Mouse (Mus musculus): ENCODE measurements around the gene Dst.

The Dst gene

GRCm38 (mm10) chr1:34060446-34060845 lies 152.4 kb downstream of the Dst start:
- intact Hi-C loops (cut with DNase I) = loop anchor here (5.0 kb wide), 2 partner anchors 52 to 53 kb away; no protein-coding TSS in a partner anchor

- intact Hi-C loops (cut with DNase I) = loop anchor here (5.0 kb wide), 2 partner anchors 51 to 54 kb away; no protein-coding TSS in a partner anchor
Measured at GRCm38 (mm10) chr1:34061078-34061477, 153.1 kb downstream of the Dst start.

DNA sequence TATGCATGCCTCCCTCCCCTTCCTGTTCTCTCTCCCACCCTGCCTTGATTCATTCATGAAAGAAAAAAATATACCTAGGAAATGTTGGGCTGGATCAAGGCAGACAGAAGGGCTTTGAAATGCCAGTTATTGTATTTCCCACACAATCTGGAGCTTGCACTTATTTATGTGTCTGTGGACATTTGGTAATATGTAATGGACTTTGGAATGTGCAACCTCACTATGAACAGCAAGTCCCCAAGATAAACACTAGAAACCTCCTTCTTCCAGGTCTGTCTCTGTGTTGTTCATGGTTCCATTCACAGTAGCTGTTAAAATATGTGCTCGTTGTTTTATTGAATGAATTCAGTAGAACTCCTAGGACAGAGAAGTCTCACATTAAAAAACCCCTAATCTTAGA lies 153.8 kb downstream of the Dst start:
- intact Hi-C loops (cut with DNase I) = loop anchor here (5.0 kb wide), 2 partner anchors 50 to 55 kb away; no protein-coding TSS in a partner anchor

DNA sequence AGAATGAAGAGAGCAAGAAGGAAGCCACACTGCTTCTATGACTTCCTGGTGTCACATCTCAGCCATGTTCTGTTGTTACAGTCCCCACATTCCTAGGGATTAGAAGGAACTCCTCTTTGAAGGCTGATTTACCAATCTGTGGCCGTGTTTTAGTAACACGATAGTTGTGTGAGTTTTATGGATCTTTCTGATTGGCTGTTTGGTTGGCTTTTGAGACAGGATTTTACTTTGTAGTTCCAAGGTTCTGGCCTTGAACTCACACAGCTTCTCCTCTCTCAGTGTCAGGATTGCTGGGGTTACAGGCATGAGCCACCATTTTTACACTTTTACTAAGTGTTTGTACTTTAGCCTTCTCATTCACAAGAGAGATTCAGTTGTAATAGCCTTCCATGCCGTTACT lies 155.9 kb downstream of the Dst start:
- intact Hi-C loops (cut with DNase I) = loop anchor here (5.0 kb wide), 2 partner anchors 48 to 57 kb away; no protein-coding TSS in a partner anchor

- intact Hi-C loops (cut with DNase I) = loop anchor here (5.0 kb wide), 2 partner anchors 37 to 97 kb away; no protein-coding TSS in a partner anchor
Measured at GRCm38 (mm10) chr1:34065551-34066048, 157.6 kb downstream of the Dst start.

DNA sequence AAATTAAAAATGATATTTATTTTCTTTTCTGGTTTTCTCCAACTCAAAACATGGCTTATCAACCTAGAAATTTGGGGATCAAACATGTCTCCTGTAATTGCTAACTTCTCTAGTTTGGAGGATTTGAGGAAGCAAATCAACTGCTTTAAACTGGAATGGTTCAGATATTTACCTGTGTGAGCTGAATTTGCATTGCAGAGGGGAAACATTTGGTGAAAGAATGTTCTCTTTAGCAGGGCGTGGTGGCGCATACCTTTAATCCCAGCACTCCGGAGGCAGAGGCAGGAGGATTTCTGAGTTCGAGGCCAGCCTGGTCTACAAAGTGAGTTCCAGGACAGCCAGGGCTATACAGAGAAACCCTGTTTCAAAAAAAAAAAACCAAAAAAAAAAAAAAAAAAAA lies 158.4 kb downstream of the Dst start:
- intact Hi-C loops (cut with DNase I) = loop anchor here (5.0 kb wide), 2 partner anchors 36 to 96 kb away; no protein-coding TSS in a partner anchor

DNA sequence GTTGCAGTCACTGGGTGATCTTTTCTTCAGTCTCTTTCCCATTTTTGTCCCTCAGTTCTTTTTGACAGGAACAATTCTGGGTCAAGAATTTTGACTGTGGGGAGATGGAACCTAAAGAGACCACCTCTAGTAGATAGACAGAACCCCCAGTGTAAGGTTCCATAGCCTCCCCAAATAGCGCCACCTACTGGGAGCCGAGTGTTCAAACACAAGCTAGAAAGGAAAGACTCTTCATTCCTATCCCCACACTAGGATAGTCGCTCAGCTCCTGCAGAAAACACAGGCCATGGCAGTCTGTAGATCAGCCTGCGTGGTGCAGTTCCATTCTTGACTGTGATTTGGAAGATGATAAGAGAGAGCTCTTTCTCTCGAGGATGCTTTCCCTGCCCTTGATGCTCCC lies 160.3 kb downstream of the Dst start:
- intact Hi-C loops (cut with DNase I) = loop anchor here (5.0 kb wide), 2 partner anchors 34 to 94 kb away; no protein-coding TSS in a partner anchor

GRCm38 (mm10) chr1:34069514-34070290 lies 161.7 kb downstream of the Dst start:
- intact Hi-C loops (cut with DNase I) = loop anchor here (5.0 kb wide), 2 partner anchors 33 to 93 kb away; no protein-coding TSS in a partner anchor

DNA sequence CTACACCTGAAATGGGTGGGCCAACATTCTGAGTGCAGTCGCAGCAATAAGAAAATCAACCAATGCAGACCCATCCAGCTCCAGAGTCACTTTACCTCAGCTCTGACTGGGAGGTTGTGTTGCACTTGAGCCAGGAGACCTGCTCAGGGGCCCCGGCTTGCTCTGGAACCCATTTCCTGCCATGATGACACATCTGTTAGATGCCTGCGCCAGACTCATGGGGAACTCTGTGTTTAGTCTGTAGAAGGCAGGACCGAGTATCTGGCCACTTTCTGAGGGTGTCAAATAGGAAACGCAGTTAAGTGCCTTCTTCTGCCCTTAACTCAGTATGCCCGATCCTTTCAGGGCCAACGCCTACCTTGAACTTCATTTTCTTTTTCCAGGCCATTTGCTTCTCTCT lies 162.4 kb downstream of the Dst start:
- intact Hi-C loops (cut with DNase I) = no loop called here

DNA sequence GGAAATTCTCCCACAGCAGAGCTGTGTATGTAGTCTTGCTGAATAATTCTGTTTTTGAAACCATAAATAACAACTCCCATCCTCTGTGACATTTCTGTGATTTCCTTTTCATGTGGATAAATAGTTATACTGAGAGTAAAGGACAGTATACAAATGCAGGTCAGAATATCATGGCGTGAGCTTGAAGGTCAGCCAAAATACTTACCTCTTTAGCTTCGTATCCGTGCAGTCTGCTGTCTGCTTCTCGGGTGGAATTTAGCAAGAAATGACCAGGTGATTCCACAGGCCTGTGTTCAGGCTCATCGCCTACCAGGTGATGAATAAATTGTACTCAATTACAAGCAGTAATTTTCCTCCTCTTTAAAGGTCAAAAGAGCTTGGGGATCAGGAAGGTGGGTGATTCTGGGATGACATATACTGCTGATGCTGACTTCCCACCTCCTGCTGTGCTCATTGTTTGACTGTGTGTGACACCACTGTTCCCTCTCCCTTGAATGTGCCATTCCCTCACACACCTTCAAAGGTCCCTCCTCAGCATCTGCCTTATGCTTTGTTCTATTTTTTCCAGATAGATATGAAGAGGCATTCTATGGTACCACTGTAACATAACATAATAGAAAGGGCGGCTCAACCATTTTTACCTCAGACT lies 163.1 kb downstream of the Dst start:
- intact Hi-C loops (cut with DNase I) = no loop called here

- intact Hi-C loops (cut with DNase I) = no loop called here
Measured at GRCm38 (mm10) chr1:34072262-34072661, 164.2 kb downstream of the Dst start.

- intact Hi-C loops (cut with DNase I) = no loop called here
Measured at GRCm38 (mm10) chr1:34073436-34074169, 165.6 kb downstream of the Dst start.

GRCm38 (mm10) chr1:34074245-34075187 lies 166.5 kb downstream of the Dst start:
- intact Hi-C loops (cut with DNase I) = no loop called here

GRCm38 (mm10) chr1:34076701-34077421 lies 168.8 kb downstream of the Dst start:
- intact Hi-C loops (cut with DNase I) = no loop called here

DNA sequence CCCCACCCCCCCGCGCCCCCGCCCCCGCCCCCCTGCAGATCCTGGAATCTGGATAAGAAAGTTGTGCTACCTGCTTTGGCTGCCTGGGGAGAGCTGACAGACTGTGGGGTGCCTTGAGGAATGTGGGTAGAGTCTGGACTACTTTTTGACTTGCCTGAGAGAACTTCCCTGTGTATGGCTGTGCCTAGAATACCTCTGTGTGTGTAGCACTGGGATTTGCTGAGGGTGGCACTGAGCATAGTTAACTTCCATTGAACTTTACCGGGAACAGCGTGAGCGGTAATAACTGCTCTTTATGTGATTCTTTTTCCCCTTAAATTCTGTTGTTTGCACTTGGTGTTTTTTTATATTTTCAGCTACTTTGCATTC lies 169.4 kb downstream of the Dst start:
- intact Hi-C loops (cut with DNase I) = no loop called here

DNA sequence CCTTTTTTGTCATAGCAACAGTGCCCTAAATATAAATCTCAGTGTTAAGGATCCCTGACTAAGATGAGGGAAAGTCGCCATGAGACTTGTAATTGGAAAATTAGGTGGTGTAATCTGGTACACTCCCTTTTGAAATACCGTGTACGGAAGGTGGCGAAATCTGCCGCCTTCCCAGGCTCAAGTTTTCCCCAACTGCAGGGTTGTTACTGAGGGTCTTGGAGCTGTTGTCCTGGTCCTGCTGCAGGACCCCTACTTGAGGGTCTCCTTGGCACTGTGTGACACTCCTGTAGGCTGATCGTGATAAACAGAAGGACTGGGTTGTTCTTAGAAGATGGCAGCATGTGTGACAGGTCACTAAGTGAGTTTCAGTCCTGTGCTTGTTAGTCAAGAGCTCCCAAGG lies 169.9 kb downstream of the Dst start:
- intact Hi-C loops (cut with DNase I) = no loop called here

- intact Hi-C loops (cut with DNase I) = no loop called here
Measured at GRCm38 (mm10) chr1:34089011-34089410, 181.0 kb downstream of the Dst start.

DNA sequence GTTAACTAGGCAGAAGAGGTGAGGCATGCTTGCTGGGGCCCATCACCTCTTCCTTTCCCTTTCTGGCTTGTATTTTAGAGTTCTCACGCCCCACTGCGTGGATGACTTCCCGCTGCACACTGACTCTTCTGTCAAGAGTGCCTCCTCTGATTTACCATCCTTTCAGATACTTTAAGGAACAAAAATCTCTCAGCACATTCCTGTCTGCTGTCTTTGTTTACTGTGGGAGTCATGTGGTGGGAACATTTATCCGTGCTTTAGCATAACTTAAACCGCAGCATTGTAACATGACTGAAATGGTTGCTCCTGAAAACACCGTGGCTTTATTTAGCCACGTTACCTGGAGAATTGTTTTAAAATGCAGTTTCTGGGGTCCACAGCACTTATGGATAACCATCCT lies 182.7 kb downstream of the Dst start:
- intact Hi-C loops (cut with DNase I) = no loop called here

DNA sequence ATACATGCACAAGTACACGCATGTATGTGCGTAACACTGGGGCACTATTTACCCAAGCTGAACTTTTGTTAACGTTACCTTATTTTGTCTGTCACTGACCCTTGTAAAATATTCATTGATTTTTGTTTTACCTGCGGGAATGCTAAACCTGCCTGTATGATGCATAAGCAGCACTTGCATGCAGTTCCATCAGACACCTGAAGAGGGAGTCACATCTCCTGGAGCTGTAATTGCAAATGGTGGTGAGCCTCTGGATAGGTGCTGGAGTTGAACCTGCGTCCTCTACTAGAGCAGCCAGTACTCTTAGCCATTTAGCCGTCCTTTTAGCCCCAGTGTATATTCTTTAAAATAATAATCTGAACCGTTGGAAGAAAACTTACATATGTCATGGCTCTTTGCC lies 185.6 kb downstream of the Dst start:
- intact Hi-C loops (cut with DNase I) = no loop called here

- intact Hi-C loops (cut with DNase I) = no loop called here
Measured at GRCm38 (mm10) chr1:34094301-34094700, 186.3 kb downstream of the Dst start.

All from adrenal gland (tissue).